Mouse (Mus musculus) gastrocnemius, postnatal 25 days (tissue): ENCODE measurements around the gene Cpa1. TPM values are rescaled to one million over a fixed set of nuclear protein-coding genes. Genes with fewer than 3 reads are reported as not detected.
A peak's percentile ranks its signal among the peaks of the same experiment; 100 is the strongest.

Experiments used
- DNase-seq: peaks from one replicate; pipeline ENCODE4 v3.0.0; 2022
- long read RNA-seq, 2 experiments: library from polyadenylated mRNA; stranded (forward); transcript quantifications; one replicate each; pipeline ENCODE4 v2.0.0; 2021
- total RNA-seq, 2 experiments: library from RNA; stranded (reverse); gene quantifications; 1 replicate in 1 of 2; 2 replicates in 1 of 2; pipeline ENCODE4 v1.2.3; 2021

The Cpa1 gene
- total RNA-seq: not detected
- long read RNA-seq, experiment 1: 0 reads
- long read RNA-seq, experiment 2: 0 reads

DNA sequence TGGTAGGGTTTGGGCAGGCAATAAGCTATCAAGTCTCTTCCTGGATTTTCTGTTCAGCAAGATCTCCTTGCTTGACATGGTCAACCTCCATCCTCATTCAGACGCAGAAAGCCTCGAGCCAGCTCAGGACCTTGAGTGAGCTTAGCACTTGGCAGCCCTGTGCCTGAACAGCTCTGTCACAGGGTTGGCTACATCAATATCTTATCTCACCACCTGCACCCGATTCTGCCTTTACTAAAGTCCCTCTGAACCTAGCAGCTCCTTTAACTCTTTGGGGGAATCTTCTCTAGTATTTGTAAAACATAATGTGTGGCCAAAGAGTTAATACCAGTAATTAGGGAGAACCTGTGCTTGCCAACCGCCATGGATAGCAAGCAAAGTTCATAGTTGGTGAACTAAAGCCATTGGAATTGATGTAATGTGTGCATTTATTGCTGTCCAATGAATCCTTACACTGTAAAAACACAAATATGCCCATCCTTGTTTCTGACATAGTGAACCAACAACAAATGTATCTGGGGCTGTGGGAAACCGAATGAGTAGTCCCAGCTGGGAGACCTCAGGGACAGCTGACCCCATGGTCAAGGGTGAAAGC, at the start of gene Cpa1:
Gene Cpa1 (plus strand): TSS at position 545 of the 595 bp plus-strand sequence.
- no peak for DNase-seq

DNA sequence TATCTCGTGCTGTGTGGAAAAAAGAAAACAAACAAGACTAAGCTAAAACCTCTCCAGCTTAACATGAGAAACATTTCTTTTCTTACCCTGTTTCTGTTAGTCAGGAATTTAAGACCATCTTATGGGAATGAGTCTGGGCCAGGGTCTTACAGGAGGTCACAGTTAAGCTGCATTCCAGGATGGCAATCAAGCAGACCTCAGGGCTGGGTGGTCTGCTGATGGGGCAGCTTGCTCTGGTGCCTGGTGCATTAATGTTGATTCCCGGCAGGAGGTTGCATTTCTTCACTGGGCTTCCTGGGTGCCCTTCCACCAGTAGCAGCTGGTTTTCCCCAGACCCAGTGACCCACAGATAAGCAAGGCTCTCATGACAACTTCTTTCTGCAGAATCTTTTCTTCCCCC, 49.2 kb upstream of the Cpa1 start:
- DNase-seq: no peak

DNA sequence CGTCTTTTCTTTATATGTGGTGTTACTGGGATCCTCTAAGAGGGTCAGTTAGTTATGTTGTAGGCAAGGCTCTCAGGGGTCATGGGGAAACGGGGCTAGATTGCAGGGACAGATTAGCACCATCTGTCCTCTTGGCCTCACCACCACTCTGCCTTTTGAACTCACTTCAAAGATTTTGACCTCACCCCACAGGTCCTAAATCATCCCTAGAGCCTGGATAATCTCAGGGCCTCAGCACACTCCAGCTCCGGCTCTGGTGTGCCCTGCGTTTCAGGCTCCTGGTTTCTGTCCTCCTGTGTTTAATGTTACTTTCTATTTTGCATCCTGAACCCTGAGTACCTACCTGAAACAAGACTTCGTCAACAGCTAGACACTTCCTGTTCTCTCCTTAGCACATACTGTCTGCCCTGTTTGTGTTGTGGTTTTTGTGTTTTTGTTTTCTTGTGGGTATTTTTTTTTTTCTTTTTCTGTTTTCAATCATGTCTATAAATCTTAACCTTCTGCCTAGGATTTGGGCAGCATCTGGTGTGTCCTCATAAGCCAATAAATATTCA, 47.1 kb upstream of the Cpa1 start:
- DNase-seq: no peak

DNA sequence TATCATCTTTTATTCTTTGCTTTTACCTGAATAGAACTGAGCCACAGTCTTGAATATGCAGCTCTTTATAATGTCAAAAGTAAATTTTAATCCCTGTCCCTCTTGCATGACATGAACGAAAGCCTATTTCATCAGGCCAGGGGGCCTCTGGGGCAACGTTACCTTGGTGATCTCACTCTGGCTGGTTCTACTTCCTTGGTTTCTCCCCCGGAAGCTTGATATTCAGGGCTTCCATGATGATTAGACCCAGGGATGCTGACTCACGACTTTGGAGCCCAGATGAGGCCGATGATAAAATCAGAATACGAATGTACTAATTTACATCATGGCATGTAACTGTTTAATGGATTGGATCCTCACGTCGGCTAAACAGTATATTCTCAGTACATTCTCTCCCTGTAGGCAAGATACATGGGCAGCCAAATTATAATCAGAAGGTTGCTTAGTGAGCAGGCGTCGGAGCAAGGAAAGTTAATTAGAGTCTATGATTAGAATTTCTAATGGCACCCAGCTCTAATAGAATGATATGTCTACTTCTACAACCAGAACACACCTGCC, 46.5 kb upstream of the Cpa1 start:
- DNase-seq: no peak

DNA sequence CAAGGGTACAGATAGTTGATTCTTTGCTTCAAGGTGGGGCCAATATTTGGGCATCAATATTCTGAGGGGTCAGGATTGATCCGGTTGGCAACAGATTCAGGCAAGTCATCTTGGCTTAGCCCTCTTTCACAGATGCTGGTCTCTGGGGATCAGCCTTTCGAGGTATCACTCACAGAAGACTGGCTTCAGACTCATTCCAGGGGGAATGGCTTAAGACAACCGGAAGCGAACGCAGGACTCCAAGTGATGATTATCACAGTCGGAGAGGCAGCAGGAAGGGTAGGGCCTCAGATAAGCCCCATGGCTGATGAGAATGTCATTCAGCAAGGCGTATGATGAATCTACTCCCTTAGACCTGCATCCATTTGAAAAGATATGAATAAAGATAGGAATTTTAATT, 44.7 kb upstream of the Cpa1 start:
- no peak for DNase-seq

DNA sequence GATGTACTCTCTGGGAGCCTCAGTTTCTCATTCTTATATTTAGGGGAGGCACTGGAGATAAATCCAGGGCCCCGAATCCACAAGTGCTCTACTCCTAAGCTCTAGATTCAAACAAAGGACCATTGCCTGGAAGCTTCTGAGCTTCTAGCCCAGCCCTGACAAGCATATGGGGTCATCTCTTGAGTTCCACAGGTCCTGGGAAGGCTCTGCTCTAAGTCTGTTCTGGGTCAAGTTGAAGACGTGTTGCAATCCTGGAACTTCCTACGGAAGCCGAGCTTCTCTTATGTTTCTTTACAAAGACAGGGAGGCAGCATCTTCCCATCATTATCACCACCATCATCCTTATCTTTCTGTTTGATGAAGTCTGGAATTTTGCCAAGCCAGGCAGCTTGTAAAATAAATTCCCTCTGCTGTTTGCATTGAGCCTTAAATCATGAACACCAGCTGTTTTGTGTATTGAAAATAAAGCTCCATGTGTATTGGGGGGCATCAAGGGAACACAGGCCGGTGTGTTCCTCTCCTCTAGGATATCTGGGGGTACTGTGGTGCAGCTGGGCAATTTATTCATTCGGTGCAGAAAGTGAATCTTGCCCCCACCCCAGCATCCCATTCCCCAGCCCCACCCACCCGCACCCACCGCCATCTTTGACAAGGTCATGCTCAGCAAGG, 42.7 kb upstream of the Cpa1 start:
- DNase-seq: no peak

DNA sequence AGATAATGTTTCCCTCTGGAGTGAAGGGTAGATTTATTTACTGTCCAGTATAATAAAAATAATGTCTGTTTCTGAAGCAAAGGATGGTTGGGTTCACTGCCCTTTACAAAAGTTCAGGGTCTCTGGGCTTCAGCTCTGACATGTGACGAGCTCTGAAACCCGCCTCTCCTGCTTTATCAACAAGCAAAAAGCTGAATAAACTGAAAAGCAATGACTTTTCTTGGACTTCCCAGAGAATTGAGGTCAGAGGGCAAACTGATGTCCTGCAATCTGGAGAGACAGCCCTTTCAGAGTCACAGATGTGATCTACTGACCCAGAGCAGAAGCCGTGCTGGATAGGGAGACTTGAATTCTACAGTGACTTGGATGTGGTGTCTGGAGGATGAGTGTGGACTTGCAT, 39.0 kb upstream of the Cpa1 start:
- DNase-seq: no peak

DNA sequence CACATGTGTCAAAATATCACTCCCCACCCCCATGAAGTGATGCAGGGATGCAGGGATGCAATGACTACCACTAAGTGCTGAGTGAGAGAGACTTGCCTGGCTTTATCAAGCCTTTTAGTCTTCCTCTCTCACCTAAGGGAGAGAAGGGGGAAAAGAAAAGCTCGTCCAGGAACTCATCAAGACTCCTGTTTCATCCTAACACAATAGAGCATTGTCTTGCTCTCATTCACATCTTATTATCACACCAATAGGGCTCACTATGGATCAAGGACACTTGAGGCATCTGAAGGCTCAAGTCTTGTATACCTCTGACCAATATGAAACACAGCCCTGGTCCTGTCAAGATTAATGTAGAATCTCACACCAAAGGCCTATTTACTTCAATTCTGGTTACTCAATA, 38.0 kb upstream of the Cpa1 start:
- no peak for DNase-seq

DNA sequence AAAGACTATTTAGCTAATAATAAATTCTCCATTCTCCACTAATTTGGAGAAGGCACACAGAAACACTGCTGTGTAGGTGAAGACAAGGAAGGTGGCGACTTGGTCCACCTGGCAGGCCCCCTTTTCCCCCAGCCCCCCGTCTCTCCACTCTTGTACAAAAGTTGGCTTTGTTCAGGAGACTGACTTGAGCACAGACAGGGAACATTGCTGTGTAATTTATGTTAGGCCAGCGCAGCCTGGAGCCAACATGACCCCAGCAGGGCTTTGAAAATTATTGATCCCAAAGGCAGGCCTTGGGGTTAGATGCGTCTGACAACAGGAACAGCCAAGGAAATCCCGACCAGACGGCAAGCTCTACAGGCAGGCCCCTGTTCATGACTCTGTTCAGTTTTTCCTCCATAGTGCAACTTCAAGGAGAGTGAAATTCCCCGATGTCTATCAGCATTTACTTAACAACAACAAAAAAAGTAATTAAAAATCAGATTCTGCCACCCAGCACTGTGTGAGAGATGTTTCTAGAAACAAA, 34.6 kb upstream of the Cpa1 start:
- no peak for DNase-seq

DNA sequence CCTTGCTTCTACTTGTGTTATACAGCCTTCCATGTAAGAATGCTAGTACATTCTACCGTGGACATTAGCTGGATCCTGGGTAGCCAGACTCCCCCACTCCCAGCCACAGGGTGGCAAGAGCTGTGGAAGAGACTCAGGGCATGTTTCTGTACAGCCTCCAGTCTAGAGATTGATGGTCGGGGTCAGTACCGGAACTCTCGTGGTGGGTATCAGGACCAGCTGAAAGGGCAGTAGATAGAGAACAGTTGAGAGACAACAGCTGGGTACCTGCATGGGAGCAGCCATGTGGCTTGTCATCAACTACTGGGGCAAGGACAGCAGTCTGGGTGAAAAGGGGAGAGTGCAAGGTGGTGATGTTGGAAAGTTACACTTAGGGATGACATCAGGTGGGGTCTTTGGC, 33.9 kb upstream of the Cpa1 start:
- no peak for DNase-seq

DNA sequence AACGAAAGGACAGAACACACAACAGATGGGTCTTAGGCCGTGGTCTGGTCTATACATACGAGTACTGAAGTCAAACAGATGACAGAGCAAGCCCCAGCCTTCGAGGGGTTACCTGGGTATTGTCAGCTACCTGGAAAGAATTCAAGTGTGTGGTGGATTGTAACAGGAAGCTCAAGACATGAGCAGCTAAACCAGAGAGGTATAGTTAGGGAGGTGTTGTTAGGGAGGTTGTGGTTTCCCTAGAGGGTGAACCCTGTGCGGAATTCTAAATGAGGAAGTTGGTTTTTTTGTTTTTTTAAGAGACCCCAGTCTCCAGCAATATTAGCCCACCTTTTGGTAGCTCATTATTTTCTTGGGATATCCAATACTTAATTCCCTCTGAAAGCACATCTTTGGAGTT, 33.3 kb upstream of the Cpa1 start:
- DNase-seq: no peak

DNA sequence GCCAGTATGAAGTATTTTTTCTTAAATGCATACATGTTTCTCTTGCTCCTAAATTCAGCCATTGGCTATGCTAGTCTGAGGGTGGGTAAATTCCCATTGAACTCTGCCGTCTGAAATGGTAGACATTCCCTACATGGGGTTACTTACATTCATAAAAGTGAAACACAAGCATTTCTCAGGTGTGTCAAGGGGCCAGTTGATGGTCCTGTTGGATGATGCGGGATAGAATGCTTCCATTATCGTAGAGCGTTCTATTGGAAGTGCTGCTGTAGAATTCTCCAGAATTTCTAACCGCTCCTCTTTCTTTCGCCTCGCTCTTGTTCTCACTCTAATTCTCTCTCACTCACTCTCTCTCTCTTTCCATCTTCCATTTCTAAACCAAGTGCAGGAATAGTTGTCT, 28.3 kb upstream of the Cpa1 start, which contains the start of gene Cpa5:
Gene Cpa5 (plus strand): TSS at position 301 of the 400 bp plus-strand sequence.
- DNase-seq: no peak

DNA sequence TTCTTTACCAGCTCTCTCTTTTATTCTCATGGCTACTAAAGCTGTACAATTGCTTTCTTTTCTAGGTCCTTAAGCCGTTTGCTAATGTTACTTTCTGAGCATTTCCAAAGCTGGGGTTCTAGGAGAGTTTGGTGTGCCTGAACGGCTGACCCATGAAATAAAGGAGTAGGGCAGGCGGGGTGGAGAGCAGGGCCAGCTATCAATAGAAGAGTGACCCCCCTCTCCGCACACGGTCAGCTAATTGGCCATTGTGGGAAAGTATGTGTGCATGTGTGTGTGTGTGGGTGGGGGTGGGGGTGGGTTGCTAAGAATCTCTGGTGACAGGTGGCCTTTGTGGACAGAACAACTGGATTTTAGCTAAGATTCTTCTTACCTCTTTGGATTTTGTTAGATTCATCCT, 27.8 kb upstream of the Cpa1 start:
- no peak for DNase-seq

DNA sequence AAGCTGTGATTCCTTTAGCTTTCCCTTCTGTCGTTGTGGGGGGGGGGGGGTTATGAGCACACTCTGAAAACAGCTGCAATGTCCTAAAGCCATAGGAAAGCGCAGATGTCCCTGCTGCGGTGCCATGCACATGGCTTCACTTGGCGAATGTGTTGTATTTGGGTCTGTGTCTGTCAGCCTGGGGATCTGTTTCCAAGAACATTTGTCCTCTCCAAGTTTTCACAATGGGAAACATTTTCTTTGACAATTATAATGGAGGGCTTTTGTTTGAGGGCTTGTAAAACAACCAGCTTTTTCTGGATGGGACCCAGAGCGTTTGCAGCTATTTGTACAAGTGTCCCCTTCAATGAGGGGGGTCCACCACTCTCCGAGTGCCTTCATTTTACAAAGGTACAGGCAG, 24.8 kb upstream of the Cpa1 start:
- DNase-seq: no peak

DNA sequence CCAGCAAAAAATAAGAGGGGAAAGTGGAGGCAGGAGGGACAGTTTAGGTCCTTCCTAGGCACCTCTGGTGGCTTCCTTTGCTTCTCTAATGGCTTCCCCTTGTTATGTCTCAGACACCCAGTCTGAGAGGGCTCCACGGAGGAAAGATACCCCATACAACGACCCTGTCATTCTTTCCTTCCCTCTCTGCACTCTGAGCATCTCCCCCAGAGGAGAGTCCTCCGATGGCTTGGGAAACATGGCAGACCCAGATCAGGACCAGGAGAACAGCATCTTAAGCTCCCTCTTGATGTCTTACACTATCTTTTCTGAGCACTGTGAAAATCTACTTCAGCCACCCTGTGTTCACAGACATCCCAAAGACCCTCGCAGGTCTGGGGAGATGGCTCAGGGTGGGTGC, 23.3 kb upstream of the Cpa1 start:
- no peak for DNase-seq

DNA sequence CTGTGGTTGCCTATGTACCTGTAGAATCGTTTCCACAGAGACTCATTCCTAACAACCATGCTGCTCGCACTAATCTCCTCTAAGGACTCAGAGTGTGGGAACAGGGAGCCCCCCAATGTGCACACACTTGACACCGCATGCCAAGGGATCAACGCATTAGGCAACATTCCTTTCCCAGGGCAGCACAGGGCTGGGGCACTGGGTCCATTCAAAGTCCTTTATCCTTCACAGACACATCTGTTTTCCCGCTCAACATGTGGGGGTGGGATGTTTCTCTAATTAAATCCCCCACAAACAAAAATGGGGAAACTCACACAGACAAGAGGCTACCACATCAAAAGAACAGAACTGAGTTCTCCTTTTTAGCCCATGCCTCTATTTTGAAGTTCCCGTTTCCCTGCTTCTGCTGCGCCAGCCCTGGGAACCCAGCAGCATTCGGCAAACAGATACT, 22.5 kb upstream of the Cpa1 start:
- DNase-seq: no peak

DNA sequence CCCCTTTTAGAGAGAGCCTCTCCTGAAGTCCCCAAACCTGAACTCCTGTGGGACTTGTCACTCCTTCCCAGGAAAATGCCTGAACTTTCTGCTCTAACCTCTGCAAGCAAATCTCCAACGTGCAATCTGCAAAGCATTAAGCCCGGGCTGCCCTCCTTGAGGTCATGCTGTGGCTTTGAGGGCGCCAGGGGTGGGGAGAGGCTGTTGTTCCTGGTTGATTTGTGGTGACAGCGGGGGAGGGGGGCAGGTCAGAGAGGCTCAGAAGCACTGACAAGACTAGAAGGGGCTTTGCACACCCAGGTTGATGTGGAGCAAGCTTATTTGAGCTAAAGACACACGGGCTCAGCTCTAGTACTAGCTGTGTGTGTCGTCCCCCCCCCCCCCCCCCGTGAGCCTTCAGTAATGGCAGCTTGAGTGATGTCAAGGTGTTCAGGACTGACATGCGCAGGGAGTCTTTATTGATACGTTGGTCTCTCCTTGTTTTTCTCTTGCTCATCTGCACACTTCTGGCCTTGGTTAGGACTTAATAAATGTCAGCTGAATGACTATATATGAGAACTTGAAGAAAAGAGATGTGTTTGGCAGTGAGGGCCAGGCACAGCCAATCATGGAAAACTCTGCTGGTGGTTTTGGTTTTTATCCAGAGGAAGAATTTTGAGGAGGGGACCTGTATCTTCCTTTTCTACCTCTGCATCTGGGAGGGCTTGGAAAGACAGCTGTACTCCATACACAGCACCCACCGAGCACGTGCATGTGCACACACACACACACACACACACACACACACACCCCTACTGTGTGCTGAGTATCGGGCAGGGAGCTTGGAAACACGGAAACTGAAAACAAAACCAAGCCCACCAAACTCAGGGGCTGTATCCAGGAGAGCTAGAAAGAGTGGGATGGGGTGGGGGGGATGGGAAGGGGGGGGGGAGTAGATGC, 21.7 kb upstream of the Cpa1 start:
- DNase-seq: no peak

DNA sequence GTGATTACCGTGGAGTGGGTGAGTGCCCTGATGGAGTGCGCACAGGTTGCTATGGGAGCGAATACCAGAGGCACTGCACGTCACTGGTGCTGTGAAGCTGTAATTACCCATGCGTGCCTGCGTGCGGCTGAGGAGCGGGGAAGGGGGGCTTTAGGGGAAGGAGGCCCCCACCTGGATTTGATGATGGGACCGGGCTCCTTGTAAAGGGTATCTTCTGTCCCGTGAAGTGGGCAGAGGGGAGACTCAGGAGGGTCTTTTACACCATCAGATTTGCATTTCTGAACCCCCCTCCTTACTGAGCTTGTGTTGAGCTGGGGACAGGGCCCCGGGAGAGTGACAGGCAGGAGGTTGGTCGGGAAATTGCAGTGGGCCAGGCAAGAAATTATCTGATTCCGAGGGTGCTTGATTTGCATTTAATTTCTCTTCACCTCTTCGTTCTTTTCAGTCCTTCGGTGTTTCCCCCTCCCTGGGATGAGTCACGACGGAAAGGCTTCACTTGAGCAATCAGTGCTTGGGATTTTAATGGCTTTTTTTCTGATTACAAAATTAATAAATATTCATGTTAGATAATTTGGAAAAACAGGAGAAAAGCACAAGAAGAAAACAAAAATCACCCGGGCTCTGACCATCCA, 20.9 kb upstream of the Cpa1 start:
- no peak for DNase-seq

DNA sequence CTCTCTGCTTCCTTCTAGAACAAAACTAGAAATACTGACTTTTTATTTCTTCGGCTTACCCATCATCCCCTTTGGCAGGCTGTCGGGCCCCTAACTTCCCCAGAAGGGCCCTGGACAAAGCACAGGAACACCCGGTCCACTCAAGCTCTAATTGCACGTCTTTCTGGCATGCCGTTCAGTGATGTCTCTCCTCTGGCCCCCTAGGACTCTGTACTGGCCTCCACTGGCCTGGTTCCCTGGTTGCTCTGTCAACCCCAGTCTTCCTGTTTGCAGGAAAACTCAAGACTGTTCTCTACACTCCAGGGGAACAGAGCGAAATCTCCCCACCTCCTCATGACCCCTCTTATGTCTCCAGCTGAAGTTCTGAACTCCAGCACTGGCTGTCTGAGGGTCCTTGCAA, 20.3 kb upstream of the Cpa1 start:
- peak; percentile 41 for DNase-seq

DNA sequence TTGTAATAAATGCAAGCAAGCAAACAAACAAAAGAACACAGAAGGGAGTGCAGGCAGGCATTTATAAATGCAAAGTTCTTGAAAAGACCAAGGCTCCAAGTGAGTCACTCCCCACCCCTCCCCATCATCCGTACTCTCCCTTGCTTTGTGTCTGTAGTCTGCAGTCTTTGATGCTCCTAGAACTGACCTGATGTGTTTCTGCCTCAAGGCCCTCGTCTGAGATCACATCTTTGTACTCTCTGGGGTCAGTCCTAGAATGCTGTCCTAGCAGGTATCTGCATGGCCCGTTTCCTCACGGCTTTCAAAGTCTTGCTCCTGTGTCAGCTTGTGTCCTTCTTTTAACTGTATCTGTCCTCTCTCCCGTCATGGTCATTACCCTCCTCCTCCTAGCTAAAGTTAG, 19.4 kb upstream of the Cpa1 start:
- DNase-seq: no peak

DNA sequence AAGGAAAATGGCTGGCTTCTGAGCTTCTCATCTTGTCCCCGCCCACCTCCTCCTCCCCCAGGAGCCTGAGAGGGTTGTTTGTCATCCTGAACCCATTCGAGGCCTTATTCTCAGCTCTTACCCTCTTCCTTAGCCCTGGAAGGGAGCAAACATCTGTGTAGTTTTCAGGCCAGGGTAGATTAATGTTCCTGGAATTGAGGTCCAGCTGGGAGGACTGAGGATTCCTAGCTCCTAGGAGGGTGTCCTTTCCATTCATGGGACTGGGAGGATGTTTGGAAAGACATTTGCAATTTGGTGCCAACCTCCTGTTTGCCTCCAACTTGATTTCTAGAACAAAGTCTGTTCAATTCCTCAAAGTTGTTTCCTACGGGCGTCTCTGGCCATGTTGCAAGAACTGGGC, 18.4 kb upstream of the Cpa1 start:
- DNase-seq: peak; percentile 57

DNA sequence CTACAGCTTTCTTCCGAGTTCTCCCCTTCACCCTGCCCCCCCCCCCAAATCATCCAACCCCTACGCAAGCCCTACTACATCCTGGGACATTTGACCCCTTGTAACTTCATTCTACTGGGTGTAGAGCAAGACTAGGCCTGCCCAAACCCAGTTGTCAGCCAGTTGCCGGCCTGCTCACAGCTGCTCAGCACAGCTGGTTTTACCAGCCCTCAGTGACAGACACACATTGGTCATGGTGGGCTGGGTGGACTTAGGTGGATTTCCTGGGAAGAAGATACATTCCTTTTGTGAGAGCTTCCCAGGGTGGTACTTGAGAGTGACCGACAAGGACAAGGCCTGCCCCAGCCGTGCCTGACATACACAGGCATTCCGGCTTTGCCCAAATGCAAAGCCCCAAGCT, 18.0 kb upstream of the Cpa1 start:
- peak; percentile 25 for DNase-seq
